Mouse (Mus musculus) neural tube, embryonic 15.5 days (tissue): ENCODE results near the gene Farp1. TPM values are rescaled to one million over a fixed set of nuclear protein-coding genes. Genes with fewer than 3 reads are reported as not detected.

Source experiments
- ATAC-seq: fragments of 200-750 bp; cut with Nextera tagmentation; 2 replicates; pipeline ENCODE4 v1.8.0; 2017; ENCODE audit warnings: mild to moderate bottlenecking, moderate TSS enrichment, moderate library complexity; ENCODE audit not compliant: low FRiP score
- H3K27ac ChIP-seq: fragments of 300-500 bp; sonication (generic); replicated peaks from 2 replicates; pipeline ENCODE4 v1.5.1; 2015; ENCODE audit warnings: mild to moderate bottlenecking, inconsistent platforms
- H3K27me3 ChIP-seq: fragments of 300-500 bp; sonication (generic); replicated peaks from 2 replicates; pipeline ENCODE4 v1.6.1; 2015; ENCODE audit warnings: inconsistent platforms
- H3K36me3 ChIP-seq: fragments of 300-500 bp; sonication (generic); 2 replicates; pipeline ENCODE4 v1.6.1; 2015; ENCODE audit warnings: inconsistent platforms
- H3K4me1 ChIP-seq: fragments of 300-500 bp; sonication (generic); 2 replicates; pipeline ENCODE4 v1.6.1; 2015; ENCODE audit warnings: inconsistent platforms
- H3K4me2 ChIP-seq: fragments of 300-500 bp; sonication (generic); 2 replicates; pipeline ENCODE4 v1.6.1; 2015; ENCODE audit warnings: inconsistent platforms, mild to moderate bottlenecking, moderate library complexity
- H3K4me3 ChIP-seq: fragments of 300-500 bp; sonication (generic); replicated peaks from 2 replicates; pipeline ENCODE4 v1.5.1; 2015; ENCODE audit warnings: mild to moderate bottlenecking, inconsistent platforms
- H3K9ac ChIP-seq: fragments of 300-500 bp; sonication (generic); replicated peaks from 2 replicates; pipeline ENCODE4 v1.6.1; 2015; ENCODE audit warnings: mild to moderate bottlenecking, inconsistent platforms
- H3K9me3 ChIP-seq: fragments of 300-500 bp; sonication (generic); replicated peaks from 2 replicates; pipeline ENCODE4 v1.6.1; 2016; ENCODE audit warnings: inconsistent platforms
- WGBS: fragments of 180-500 bp; shearing (Covaris S2); methylation state at CpG from one replicate; pipeline ENCODE4 v1.1.7; 2015; ENCODE audit warnings: mixed read lengths; 5-methylcytosine and 5-hydroxymethylcytosine counted together
- polyA plus RNA-seq: library from polyadenylated mRNA; unstranded; fragments of >200 nt; fragmentation: Nextera tagmentation; extraction: Ambion mirVana; gene quantifications from 2 replicates; pipeline ENCODE4 v1.2.1, GENCODE M21; 2015

Gene Farp1
- polyA plus RNA-seq, 1 experiment from 2014 or later: 28.5 TPM

DNA sequence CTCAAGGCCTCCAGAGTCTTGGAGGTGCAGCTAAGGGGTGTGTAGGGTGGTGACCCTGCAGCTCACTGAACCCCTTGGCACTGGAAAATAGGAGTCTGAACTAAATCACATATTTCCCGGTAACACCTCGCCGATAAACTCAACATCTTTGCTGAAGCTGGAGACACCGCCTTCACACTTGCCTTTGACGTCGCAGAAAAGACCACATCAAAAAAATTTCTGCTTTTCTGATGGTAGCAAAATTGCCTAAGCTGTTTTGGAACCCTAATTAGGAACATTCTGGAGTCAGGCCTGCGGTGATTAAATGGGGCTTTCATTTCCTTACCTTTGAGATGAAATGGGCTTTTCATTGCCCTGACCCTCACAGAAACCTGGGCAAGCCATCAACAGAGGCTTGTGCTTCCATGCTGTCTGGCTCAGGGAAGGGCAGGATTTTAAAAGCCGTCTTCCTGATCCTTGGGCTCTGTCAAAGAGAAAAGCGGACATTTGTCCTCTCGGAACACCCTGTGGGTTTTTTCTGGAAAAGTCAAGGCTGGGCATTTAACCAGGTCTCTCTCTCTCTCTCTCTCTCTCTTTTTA is 72.8 kb downstream of the Farp1 start:
- H3K27ac ChIP-seq: peak overlapping the region; percentile 48; the same call in 1 of the 2 replicates
- no peak overlapping the region for H3K9ac ChIP-seq
- H3K4me3 ChIP-seq: no peak overlapping the region
- ATAC-seq: no peak
- H3K4me1 ChIP-seq: peaks cover 44% of the 10 kb centered on the region
- peaks cover 1% of the 10 kb centered on the region; the same call in 1 of the 2 replicates for H3K36me3 ChIP-seq
- no peaks in the 10 kb centered on the region for H3K9me3 ChIP-seq
- H3K4me2 ChIP-seq: no peak overlapping the region
- 82% methylated on average over 10 of the region's 10 CpGs for WGBS
- no peaks in the 10 kb centered on the region for H3K27me3 ChIP-seq

- Histone ChIP-seq H3K4me1 (peaks cover 39% of the 10 kb centered on the region), H3K36me3 (no peaks in the 10 kb centered on the region)
- 10% methylated on average over 8 of the region's 8 CpGs for WGBS
These were observed 73.6 kb downstream of the Farp1 start for GRCm38 (mm10) chr14:121108439-121109115.

GRCm38 (mm10) chr14:121109116-121109504 is 74.1 kb downstream of the Farp1 start:
- Histone ChIP-seq H3K27ac (peak overlapping the region; percentile 29), H3K4me3 (no peak overlapping the region), H3K4me2 (no peak overlapping the region), H3K9me3 (no peaks in the 10 kb centered on the region), H3K36me3 (no peaks in the 10 kb centered on the region), H3K4me1 (peaks cover 39% of the 10 kb centered on the region), H3K27me3 (no peaks in the 10 kb centered on the region), H3K9ac (no peak overlapping the region)
- 15% methylated on average over 9 of the region's 9 CpGs for WGBS
- ATAC-seq: no peak

More at GRCm38 (mm10) chr14:121108439-121109115, 73.6 kb downstream of the Farp1 start:
- H3K9ac ChIP-seq: no peak overlapping the region
- H3K4me2 ChIP-seq: no peak overlapping the region
- peak overlapping the region; percentile 48 for H3K27ac ChIP-seq
- no peak for ATAC-seq
- no peak overlapping the region for H3K4me3 ChIP-seq
- no peaks in the 10 kb centered on the region for H3K9me3 ChIP-seq
- no peaks in the 10 kb centered on the region for H3K27me3 ChIP-seq

DNA sequence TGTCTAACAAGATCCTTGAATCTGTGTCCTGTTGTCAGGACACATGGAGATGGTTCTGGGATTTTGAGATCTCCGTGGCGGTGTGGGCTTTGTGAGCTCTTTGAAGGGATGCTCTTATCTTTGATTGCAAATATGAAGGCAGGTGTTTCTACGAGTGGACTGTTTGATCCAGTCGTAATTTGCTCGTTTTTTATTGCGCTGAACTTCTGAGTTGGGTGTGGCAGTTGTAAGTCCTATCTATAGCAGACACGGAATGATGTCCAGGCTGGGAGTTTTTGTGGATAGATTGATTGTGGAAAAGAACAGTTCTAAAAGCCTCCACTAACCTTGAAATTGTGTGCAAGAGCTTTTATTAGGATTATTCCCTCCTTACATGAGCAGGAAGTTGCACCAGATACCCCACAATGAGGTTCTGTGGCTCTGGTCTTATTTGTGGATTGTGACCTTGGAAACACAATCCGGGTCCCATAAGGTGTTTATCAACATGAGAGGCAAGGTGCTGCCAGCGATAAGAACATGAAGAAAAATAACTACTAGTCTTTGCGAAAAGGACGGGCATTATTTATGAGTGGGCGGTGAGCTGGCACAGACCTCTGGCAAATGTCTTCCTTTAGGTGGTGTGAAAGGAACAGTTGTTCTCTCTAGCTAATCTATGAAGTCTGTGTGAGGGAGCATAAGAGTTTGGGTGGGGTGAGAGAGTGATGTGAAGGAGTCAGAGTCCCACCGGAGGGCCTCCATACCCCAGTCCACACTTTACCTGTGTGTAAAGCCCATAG is 75.7 kb downstream of the Farp1 start:
- 0 out of 2 replicates have a peak, but pooled peaks cover 6% of the 10 kb centered on the region for H3K36me3 ChIP-seq
- H3K27me3 ChIP-seq: no peaks in the 10 kb centered on the region
- 82% methylated on average over 13 of the region's 13 CpGs for WGBS
- H3K27ac ChIP-seq: no peak overlapping the region
- ATAC-seq: no peak
- H3K9me3 ChIP-seq: no peaks in the 10 kb centered on the region
- no peak overlapping the region for H3K4me2 ChIP-seq
- H3K4me3 ChIP-seq: no peak overlapping the region
- peaks cover 36% of the 10 kb centered on the region for H3K4me1 ChIP-seq
- H3K9ac ChIP-seq: no peak overlapping the region

DNA sequence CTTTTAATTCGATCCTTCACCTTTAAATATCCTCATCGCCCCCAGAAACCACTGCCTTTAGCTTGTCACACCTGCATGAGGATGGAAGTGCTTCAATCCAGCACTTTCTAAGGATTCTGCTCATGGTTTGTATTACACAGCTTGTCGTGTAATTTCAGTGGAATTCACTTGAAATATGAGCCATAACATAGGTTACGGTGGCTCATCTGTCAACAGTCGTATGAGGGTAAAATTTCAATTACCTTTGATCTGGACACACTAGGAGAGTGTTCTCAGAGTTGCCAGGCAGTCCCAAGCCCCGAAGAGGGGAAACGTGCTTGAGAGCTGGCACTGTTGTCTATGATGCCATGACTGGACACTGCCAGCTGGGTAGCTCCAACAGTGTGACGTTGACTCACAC is 77.1 kb downstream of the Farp1 start:
- 83% methylated on average over 8 of the region's 8 CpGs for whole genome bisulfite sequencing
- Histone ChIP-seq H3K4me2 (no peak overlapping the region), H3K36me3 (0 out of 2 replicates have a peak, but pooled peaks cover 6% of the 10 kb centered on the region), H3K4me3 (no peak overlapping the region), H3K27me3 (no peaks in the 10 kb centered on the region), H3K9ac (no peak overlapping the region), H3K27ac (no peak overlapping the region), H3K4me1 (peaks cover 24% of the 10 kb centered on the region), H3K9me3 (no peaks in the 10 kb centered on the region)
- ATAC-seq: 0 out of 2 replicates have a peak, but pooled peaks have one; percentile 33

- Histone ChIP-seq H3K4me2 (no peak overlapping the region), H3K36me3 (0 out of 2 replicates have a peak, but pooled peaks cover 6% of the 10 kb centered on the region), H3K9ac (no peak overlapping the region), H3K27me3 (no peaks in the 10 kb centered on the region), H3K4me3 (no peak overlapping the region), H3K9me3 (no peaks in the 10 kb centered on the region), H3K27ac (no peak overlapping the region; the same call in 1 of the 2 replicates), H3K4me1 (peaks cover 15% of the 10 kb centered on the region)
- 81% methylated on average over 6 of the region's 6 CpGs for WGBS
- ATAC-seq: no peak
These were observed 78.8 kb downstream of the Farp1 start for GRCm38 (mm10) chr14:121113785-121114184.

GRCm38 (mm10) chr14:121116696-121117095 is 81.7 kb downstream of the Farp1 start:
- no peak overlapping the region for H3K4me3 ChIP-seq
- H3K27ac ChIP-seq: no peak overlapping the region
- H3K9me3 ChIP-seq: no peaks in the 10 kb centered on the region
- ATAC-seq: no peak
- no peaks in the 10 kb centered on the region for H3K27me3 ChIP-seq
- no peaks in the 10 kb centered on the region for H3K4me1 ChIP-seq
- H3K9ac ChIP-seq: no peak overlapping the region
- 87% methylated on average over 4 of the region's 4 CpGs for WGBS
- H3K4me2 ChIP-seq: no peak overlapping the region
- H3K36me3 ChIP-seq: 0 out of 2 replicates have a peak, but pooled peaks cover 6% of the 10 kb centered on the region

GRCm38 (mm10) chr14:121118860-121119259 is 83.9 kb downstream of the Farp1 start:
- no peak for ATAC-seq
- H3K36me3 ChIP-seq: 0 out of 2 replicates have a peak, but pooled peaks cover 6% of the 10 kb centered on the region
- H3K9me3 ChIP-seq: no peaks in the 10 kb centered on the region
- H3K27me3 ChIP-seq: no peaks in the 10 kb centered on the region
- H3K27ac ChIP-seq: no peak overlapping the region
- H3K4me3 ChIP-seq: no peak overlapping the region
- H3K4me1 ChIP-seq: no peaks in the 10 kb centered on the region; the same call in 1 of the 2 replicates
- no peak overlapping the region for H3K9ac ChIP-seq
- no peak overlapping the region for H3K4me2 ChIP-seq
- 72% methylated on average over 7 of the region's 7 CpGs for WGBS

GRCm38 (mm10) chr14:121121664-121122063 is 86.7 kb downstream of the Farp1 start:
- Histone ChIP-seq H3K27ac (no peak overlapping the region), H3K36me3 (peaks cover 3% of the 10 kb centered on the region; the same call in 1 of the 2 replicates), H3K9ac (no peak overlapping the region), H3K4me2 (no peak overlapping the region), H3K27me3 (no peaks in the 10 kb centered on the region), H3K9me3 (no peaks in the 10 kb centered on the region), H3K4me3 (no peak overlapping the region), H3K4me1 (no peaks in the 10 kb centered on the region; the same call in 1 of the 2 replicates)
- no peak for ATAC-seq
- WGBS: 71% methylated on average over 3 of the region's 3 CpGs

- ATAC-seq: no peak
- 22% methylated on average over 2 of the region's 2 CpGs for WGBS
- no peak overlapping the region for H3K27ac ChIP-seq
- H3K4me1 ChIP-seq: no peaks in the 10 kb centered on the region; the same call in 1 of the 2 replicates
- peaks cover 3% of the 10 kb centered on the region; the same call in 1 of the 2 replicates for H3K36me3 ChIP-seq
- no peaks in the 10 kb centered on the region for H3K27me3 ChIP-seq
- H3K4me2 ChIP-seq: no peak overlapping the region
- H3K9me3 ChIP-seq: no peaks in the 10 kb centered on the region
- no peak overlapping the region for H3K4me3 ChIP-seq
- H3K9ac ChIP-seq: no peak overlapping the region
These were observed 87.9 kb downstream of the Farp1 start for GRCm38 (mm10) chr14:121122852-121123251.

DNA sequence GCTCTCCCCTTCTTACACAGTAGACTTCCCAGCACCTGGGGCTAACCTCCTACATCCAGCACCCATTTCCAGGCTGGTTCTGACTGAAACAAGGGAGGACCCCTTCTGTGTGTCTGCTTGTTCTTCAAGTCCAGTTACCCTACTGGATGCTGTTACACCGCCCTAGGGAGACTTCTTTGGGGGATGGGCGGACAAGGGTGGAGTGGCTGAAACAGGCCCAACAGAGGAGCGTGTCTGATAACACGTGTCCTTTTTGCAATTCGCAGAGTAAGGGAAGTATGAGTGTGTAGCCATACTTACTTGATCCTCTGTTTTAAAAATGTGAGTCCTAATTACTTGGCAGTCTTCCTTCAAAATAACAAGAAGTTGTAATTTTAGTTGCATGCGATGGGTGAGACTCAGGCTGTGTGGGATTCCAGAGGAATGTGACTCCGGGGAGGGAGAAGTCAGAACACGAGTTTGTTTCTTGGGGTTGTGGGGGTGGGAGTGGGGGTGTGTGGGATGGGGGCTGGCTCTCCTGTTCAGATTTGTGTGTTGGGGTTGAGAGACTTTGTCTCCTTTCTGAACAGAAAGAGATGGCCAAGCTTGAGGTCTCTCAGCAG is 89.5 kb downstream of the Farp1 start:
- Histone ChIP-seq H3K27ac (no peak overlapping the region), H3K27me3 (no peaks in the 10 kb centered on the region), H3K9ac (no peak overlapping the region), H3K36me3 (peaks cover 3% of the 10 kb centered on the region; the same call in 1 of the 2 replicates), H3K4me3 (no peak overlapping the region), H3K9me3 (no peaks in the 10 kb centered on the region), H3K4me2 (no peak overlapping the region), H3K4me1 (peaks cover 8% of the 10 kb centered on the region)
- no peak for ATAC-seq
- 89% methylated on average over 8 of the region's 8 CpGs for WGBS
